Mouse (Mus musculus) ES-Bruce4 (cell line): ENCODE measurements around the gene Casc3.

ENCODE experiments used
- CTCF ChIP-seq: IDR thresholded peaks from one replicate; pipeline ENCODE4 v1.8.1; 2011; ENCODE audit warnings: low read depth, low read length
- EP300 ChIP-seq: IDR thresholded peaks from 2 replicates; pipeline ENCODE4 v1.6.1; 2011; ENCODE audit warnings: low read depth, low read length; ENCODE audit not compliant: insufficient read depth
- POLR2A ChIP-seq: IDR thresholded peaks from one replicate; pipeline ENCODE4 v1.8.1; 2011; ENCODE audit warnings: low read length; ENCODE audit not compliant: insufficient read depth

DNA sequence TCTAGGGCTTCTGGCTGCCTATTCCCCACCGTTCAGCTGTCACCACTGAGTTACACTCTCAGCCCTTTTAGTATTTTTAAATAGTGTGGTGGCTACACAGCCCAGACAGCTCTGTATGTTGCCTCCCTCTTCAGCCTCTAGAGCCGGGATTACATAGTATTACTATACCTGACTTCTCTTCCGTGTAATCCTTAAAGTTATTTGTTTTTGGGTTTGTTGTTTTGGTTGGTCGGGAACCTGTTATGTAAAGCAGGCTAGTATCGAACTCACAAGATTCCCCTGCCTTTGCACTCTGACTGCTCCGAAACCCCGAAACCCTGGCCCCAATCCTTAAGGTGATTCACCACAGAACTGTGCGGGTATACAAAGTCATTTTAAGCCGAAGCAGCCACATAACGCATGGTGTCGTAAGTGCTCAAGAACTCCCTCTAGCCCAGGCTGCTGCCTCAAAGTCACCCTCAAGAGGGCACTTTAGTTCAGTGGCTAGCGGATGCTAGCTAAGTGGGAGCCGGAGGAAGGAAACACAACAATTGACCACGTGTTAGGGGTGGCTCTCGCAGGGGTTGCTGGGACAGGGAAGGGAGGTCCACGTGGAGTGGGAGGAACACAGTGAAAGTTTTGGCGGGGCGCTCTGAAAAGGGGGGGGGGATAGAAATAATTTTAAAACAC lies 16.0 kb upstream of the Casc3 start:
- TF ChIP-seq CTCF: peak; percentile 83
- TF ChIP-seq POLR2A: no peak
- peak; percentile 71; the same call in 1 of the 2 replicates for TF ChIP-seq EP300
